Mouse (Mus musculus) CH12.LX (cell line): ENCODE results near the gene Trappc12. TPM values are rescaled to one million over a fixed set of nuclear protein-coding genes. Genes with fewer than 3 reads are reported as not detected.

Experiments used
- DNase-seq: peaks from one replicate; pipeline ENCODE4 v3.0.0-alpha.2; 2013; ENCODE audit errors: extremely low read depth
- H3K27ac ChIP-seq: 2 replicates; pipeline ENCODE4 v1.5.1; 2012; ENCODE audit warnings: low read depth, mild to moderate bottlenecking, control low read depth, moderate library complexity; ENCODE audit not compliant: insufficient read depth
- H3K27me3 ChIP-seq: replicated peaks from 2 replicates; pipeline ENCODE3; 2012; ENCODE audit warnings: inconsistent platforms
- H3K36me3 ChIP-seq, 2 experiments: replicated peaks in 1 of 2; 2 replicates each; pipeline versions ENCODE3 to v1.6.1; 2012; ENCODE audit warnings: inconsistent platforms in 1 of 2, low read length in 1 of 2, mild to moderate bottlenecking in 1 of 2, mixed read lengths in 1 of 2, moderate library complexity in 1 of 2; ENCODE audit not compliant: control insufficient read depth in 1 of 2, insufficient read depth in 1 of 2
- H3K4me1 ChIP-seq, 2 experiments: 2 replicates each; pipeline ENCODE4 v1.6.1; 2012; ENCODE audit warnings: inconsistent platforms in 1 of 2, moderate library complexity in 1 of 2; ENCODE audit not compliant: insufficient read depth in 2 of 2, control insufficient read depth in 1 of 2
- H3K4me2 ChIP-seq: 2 replicates; pipeline ENCODE4 v1.6.1; 2012; ENCODE audit warnings: low read depth, mild to moderate bottlenecking, control low read depth; ENCODE audit not compliant: poor library complexity, insufficient read depth, severe bottlenecking
- H3K4me3 ChIP-seq, 3 experiments: fragments of 150-350 bp in 1 of 3; sonication (generic) in 1 of 3; replicated peaks in 1 of 3; 2 replicates each; pipeline versions ENCODE3 to v1.5.1; 2011 to 2012; ENCODE audit warnings: low read depth in 2 of 3, low read length in 2 of 3, mild to moderate bottlenecking in 2 of 3, moderate library complexity in 2 of 3, control low read depth in 1 of 3, improper control_type of control experiment in 1 of 3, inconsistent platforms in 1 of 3, mixed read lengths in 1 of 3; ENCODE audit not compliant: poor library complexity in 1 of 3
- H3K79me2 ChIP-seq: replicated peaks from 2 replicates; pipeline ENCODE4 v1.6.1; 2012; ENCODE audit warnings: mild to moderate bottlenecking, moderate library complexity; ENCODE audit not compliant: control insufficient read depth, poor library complexity, insufficient read depth, severe bottlenecking; ENCODE audit errors: extremely low read depth
- H3K9ac ChIP-seq: 2 replicates; pipeline ENCODE4 v1.6.1; 2012; ENCODE audit warnings: low read depth, mild to moderate bottlenecking, control low read depth, moderate library complexity; ENCODE audit not compliant: insufficient read depth
- H3K9me3 ChIP-seq: replicated peaks from 2 replicates; pipeline ENCODE3; 2012; ENCODE audit warnings: low read length, inconsistent platforms, mixed read lengths
- BHLHE40 ChIP-seq: IDR thresholded peaks from 2 replicates; pipeline ENCODE4 v1.6.1; 2011; ENCODE audit warnings: mild to moderate bottlenecking, low read depth, low read length, improper control_type of control experiment
- CHD1 ChIP-seq: IDR thresholded peaks from 2 replicates; pipeline ENCODE4 v1.6.1; 2012; ENCODE audit warnings: low read depth, low read length, improper control_type of control experiment, inconsistent platforms
- CHD2 ChIP-seq: IDR thresholded peaks from 2 replicates; pipeline ENCODE4 v1.6.1; 2011; ENCODE audit warnings: low read length, improper control_type of control experiment
- CTCF ChIP-seq, 2 experiments: IDR thresholded peaks in 1 of 2; conservative IDR thresholded peaks in 1 of 2; 2 replicates each; pipeline ENCODE4 v1.5.1; 2011 to 2012; ENCODE audit warnings: low read depth in 2 of 2, low read length in 2 of 2, improper control_type of control experiment in 1 of 2, inconsistent platforms in 1 of 2, mild to moderate bottlenecking in 1 of 2, moderate library complexity in 1 of 2
- E2F4 ChIP-seq: IDR thresholded peaks from 2 replicates; pipeline ENCODE4 v1.6.1; 2011; ENCODE audit warnings: low read depth, low read length, improper control_type of control experiment; ENCODE audit not compliant: insufficient replicate concordance
- ELF1 ChIP-seq: IDR thresholded peaks from 2 replicates; pipeline ENCODE4 v1.6.1; 2014; ENCODE audit warnings: low read depth, mild to moderate bottlenecking, inconsistent platforms, low read length, improper control_type of control experiment
- EP300 ChIP-seq: IDR thresholded peaks from 2 replicates; pipeline ENCODE4 v1.6.1; 2011; ENCODE audit warnings: low read length, improper control_type of control experiment
- ETS1 ChIP-seq: conservative IDR thresholded peaks from 2 replicates; pipeline ENCODE4 v1.6.1; 2012; ENCODE audit warnings: low read depth, mild to moderate bottlenecking, inconsistent platforms, low read length, improper control_type of control experiment, moderate library complexity
- GABPA ChIP-seq: IDR thresholded peaks from 2 replicates; pipeline ENCODE4 v1.6.1; 2012; ENCODE audit warnings: low read depth, low read length, improper control_type of control experiment, inconsistent platforms; ENCODE audit not compliant: insufficient replicate concordance
- JUND ChIP-seq: conservative IDR thresholded peaks from 2 replicates; pipeline ENCODE4 v1.6.1; 2011; ENCODE audit warnings: low read depth, low read length, improper control_type of control experiment
- KAT2A ChIP-seq: IDR thresholded peaks from 2 replicates; pipeline ENCODE4 v1.6.1; 2012; ENCODE audit warnings: low read length, improper control_type of control experiment, inconsistent platforms; ENCODE audit not compliant: insufficient replicate concordance
- MAFK ChIP-seq: IDR thresholded peaks from 2 replicates; pipeline ENCODE4 v1.6.1; 2011; ENCODE audit warnings: low read length, improper control_type of control experiment; ENCODE audit not compliant: insufficient replicate concordance
- MAX ChIP-seq: IDR thresholded peaks from 2 replicates; pipeline ENCODE4 v1.6.1; 2011; ENCODE audit warnings: low read length, improper control_type of control experiment
- MAZ ChIP-seq: IDR thresholded peaks from 2 replicates; pipeline ENCODE4 v1.6.1; 2012; ENCODE audit warnings: low read depth, mild to moderate bottlenecking, inconsistent platforms, low read length, improper control_type of control experiment, moderate library complexity
- MEF2A ChIP-seq: IDR thresholded peaks from 2 replicates; pipeline ENCODE4 v1.6.1; 2014; ENCODE audit warnings: low read depth, mild to moderate bottlenecking, inconsistent platforms, low read length, improper control_type of control experiment, borderline replicate concordance
- MXI1 ChIP-seq: IDR thresholded peaks from 2 replicates; pipeline ENCODE4 v1.6.1; 2011; ENCODE audit warnings: mild to moderate bottlenecking, low read depth, low read length, improper control_type of control experiment
- MYC ChIP-seq: IDR thresholded peaks from 2 replicates; pipeline ENCODE4 v1.6.1; 2011; ENCODE audit warnings: low read depth, mild to moderate bottlenecking, improper control_type of control experiment, low read length
- NELFE ChIP-seq: IDR thresholded peaks from 2 replicates; pipeline ENCODE4 v1.6.1; 2011; ENCODE audit warnings: low read depth, low read length, improper control_type of control experiment
- NRF1 ChIP-seq: IDR thresholded peaks from 2 replicates; pipeline ENCODE4 v1.6.1; 2014; ENCODE audit warnings: low read depth, mild to moderate bottlenecking, inconsistent platforms, low read length, improper control_type of control experiment, moderate library complexity
- PAX5 ChIP-seq: IDR thresholded peaks from 2 replicates; pipeline ENCODE4 v1.6.1; 2012; ENCODE audit warnings: low read length, inconsistent platforms, mixed read lengths
- POLR2A ChIP-seq: IDR thresholded peaks from 2 replicates; pipeline ENCODE4 v1.6.1; 2011; ENCODE audit warnings: low read depth, mild to moderate bottlenecking, improper control_type of control experiment, low read length
- POLR2AphosphoS2 ChIP-seq: IDR thresholded peaks from 2 replicates; pipeline ENCODE4 v1.6.1; 2011; ENCODE audit warnings: low read depth, low read length, improper control_type of control experiment
- RAD21 ChIP-seq: IDR thresholded peaks from 2 replicates; pipeline ENCODE4 v1.6.1; 2011; ENCODE audit warnings: low read depth, mild to moderate bottlenecking, low read length, improper control_type of control experiment, moderate library complexity
- RCOR1 ChIP-seq: conservative IDR thresholded peaks from 2 replicates; pipeline ENCODE4 v1.6.1; 2012; ENCODE audit warnings: low read depth, mild to moderate bottlenecking, inconsistent platforms, low read length, improper control_type of control experiment
- SMC3 ChIP-seq: IDR thresholded peaks from 2 replicates; pipeline ENCODE4 v1.6.1; 2011; ENCODE audit warnings: low read depth, low read length, improper control_type of control experiment
- UBTF ChIP-seq: IDR thresholded peaks from 2 replicates; pipeline ENCODE4 v1.6.1; 2012; ENCODE audit warnings: low read depth, mild to moderate bottlenecking, inconsistent platforms, low read length, improper control_type of control experiment, moderate library complexity
- USF1 ChIP-seq: IDR thresholded peaks from 2 replicates; pipeline ENCODE4 v1.6.1; 2014; ENCODE audit warnings: low read depth, mild to moderate bottlenecking, inconsistent platforms, low read length, improper control_type of control experiment
- ZC3H11A ChIP-seq: IDR thresholded peaks from 2 replicates; pipeline ENCODE4 v1.6.1; 2012; ENCODE audit warnings: low read depth, mild to moderate bottlenecking, inconsistent platforms, low read length, improper control_type of control experiment
- ZKSCAN1 ChIP-seq: IDR thresholded peaks from 2 replicates; pipeline ENCODE4 v1.6.1; 2012; ENCODE audit warnings: low read depth, inconsistent platforms, low read length, improper control_type of control experiment, borderline replicate concordance
- ZMIZ1 ChIP-seq: IDR thresholded peaks from 2 replicates; pipeline ENCODE4 v1.6.1; 2012; ENCODE audit warnings: low read depth, mild to moderate bottlenecking, inconsistent platforms, low read length, improper control_type of control experiment
- ZNF384 ChIP-seq: IDR thresholded peaks from 2 replicates; pipeline ENCODE4 v1.6.1; 2012; ENCODE audit warnings: low read depth, low read length, improper control_type of control experiment, inconsistent platforms
- dilution Hi-C: fragments of 300-500 bp; cut with MboI; formaldehyde crosslinking; loops from 2 replicates; pipeline ENCODE4 v1.14.3; 2020; ENCODE audit warnings: low sequenced_read_pairs; ENCODE audit not compliant: extremely low pct_unique_long_range_greater_than_20kb, extremely low pct_ligation_motif_present
- in situ Hi-C: fragments of 300-500 bp; cut with MboI; formaldehyde crosslinking; loops from 3 replicates; pipeline ENCODE4 v1.14.3; 2019; ENCODE audit warnings: low sequenced_read_pairs, low pct_ligation_motif_present, low pct_unique_long_range_greater_than_20kb, mixed read lengths
- polyA plus RNA-seq: library from polyadenylated mRNA; unstranded; fragments of >175 nt; gene quantifications from 2 replicates; pipeline ENCODE4 v1.2.1, GENCODE M21; 2012; ENCODE audit warnings: low read depth; ENCODE audit not compliant: insufficient read length
- total RNA-seq, 2 experiments: library from RNA; depleted of rRNA; stranded (reverse); fragments of 300-350 nt in 1 of 2; fragments of >200 nt in 1 of 2; gene quantifications; 2 replicates each; pipeline ENCODE4 v1.2.3; 2012 to 2014

The Trappc12 gene
- total and polyA plus RNA-seq, 3 experiments = 26.7 to 33.9 (median 28.9) TPM

- TF ChIP-seq UBTF = no peak
- no peak for TF ChIP-seq EP300
- TF ChIP-seq NRF1 = no peak
- no peak for TF ChIP-seq RAD21
- no peak for TF ChIP-seq POLR2AphosphoS2
- no peak for TF ChIP-seq CHD1
- no peak for TF ChIP-seq ZMIZ1
- TF ChIP-seq PAX5 = no peak
- no peak for TF ChIP-seq MAFK
- no peak for TF ChIP-seq ZC3H11A
- no peak for TF ChIP-seq MAZ
- no peak for TF ChIP-seq KAT2A
- TF ChIP-seq MAX = no peak
- TF ChIP-seq GABPA = no peak
- Histone ChIP-seq H3K9me3 (no peaks in the 10 kb centered on the region), H3K4me3 (no peak overlapping the region), H3K4me1 (peaks cover 2 to 15% of the 10 kb centered on the region in 2 experiments), H3K79me2 (peaks cover 10% of the 10 kb centered on the region), H3K4me2 (no peak overlapping the region), H3K9ac (no peak overlapping the region), H3K27ac (no peak overlapping the region), H3K27me3 (no peaks in the 10 kb centered on the region), H3K36me3 (peaks cover 0 to 27% of the 10 kb centered on the region in 2 experiments)
- DNase-seq = no peak
- in situ Hi-C loops = no loop called here
- dilution Hi-C loops = no loop called here
Measured at GRCm38 (mm10) chr12:28756019-28756418, 5.7 kb upstream of the Trappc12 start.

- Histone ChIP-seq H3K79me2 (peaks cover 29% of the 10 kb centered on the region), H3K36me3 (peaks cover 6 to 28% of the 10 kb centered on the region in 2 experiments), H3K4me2 (peak within 1 kb of the TSS; percentile 91), H3K9me3 (no peaks in the 10 kb centered on the region), H3K27ac (peak within 1 kb of the TSS; percentile 5), H3K9ac (peak within 1 kb of the TSS; percentile 81), H3K4me3 (peak within 1 kb of the TSS; percentile 69 to 93 (median 79)), H3K4me1 (peaks cover 15 to 37% of the 10 kb centered on the region in 2 experiments), H3K27me3 (no peaks in the 10 kb centered on the region)
- DNase-seq = peak; percentile 98
- in situ Hi-C loops (no loop called here), dilution Hi-C loops (no loop called here)
- TF ChIP-seq POLR2AphosphoS2 = no peak
- TF ChIP-seq SMC3 = no peak
- TF ChIP-seq MEF2A = no peak; the same call in 1 of the 2 replicates
- TF ChIP-seq CTCF (conservative IDR thresholded peaks at IDR 0.05 in 1 of 2, IDR thresholded peaks at IDR 0.05 in 1 of 2; ENCODE audit: low read depth in 2 of 2, low read length in 2 of 2) = peak in 1 of 2 experiments; percentile 6; a peak in 1 of 4 replicates
- TF ChIP-seq ZKSCAN1 = no peak
- TF ChIP-seq RAD21 = no peak; the same call in 1 of the 2 replicates
- TF ChIP-seq KAT2A = 0 out of 2 replicates have a peak, but pooled peaks have one; percentile 32
- no peak for TF ChIP-seq BHLHE40
- peak; percentile 83 for TF ChIP-seq NRF1
- TF ChIP-seq ZC3H11A = no peak
- peak; percentile 44; the same call in 1 of the 2 replicates for TF ChIP-seq ZMIZ1
- TF ChIP-seq RCOR1 = no peak
- TF ChIP-seq EP300 = no peak
- TF ChIP-seq ELF1 = peak; percentile 96
- no peak for TF ChIP-seq E2F4
- TF ChIP-seq JUND = no peak
- TF ChIP-seq POLR2A = peak; percentile 75
- peak; percentile 86; the same call in 1 of the 2 replicates for TF ChIP-seq MXI1
- no peak for TF ChIP-seq CHD1
- TF ChIP-seq ZNF384 = no peak
- TF ChIP-seq NELFE = peak; percentile 71
- TF ChIP-seq MAZ = no peak
- TF ChIP-seq MYC = no peak
- no peak for TF ChIP-seq CHD2
- TF ChIP-seq ETS1 = no peak
- no peak for TF ChIP-seq USF1
Measured at GRCm38 (mm10) chr12:28751508-28752263, 1.4 kb upstream of the Trappc12 start, which contains the start of gene Eipr1. Gene Eipr1 (plus strand): TSS chr12:28751803.
